In the genomic region with DNA sequence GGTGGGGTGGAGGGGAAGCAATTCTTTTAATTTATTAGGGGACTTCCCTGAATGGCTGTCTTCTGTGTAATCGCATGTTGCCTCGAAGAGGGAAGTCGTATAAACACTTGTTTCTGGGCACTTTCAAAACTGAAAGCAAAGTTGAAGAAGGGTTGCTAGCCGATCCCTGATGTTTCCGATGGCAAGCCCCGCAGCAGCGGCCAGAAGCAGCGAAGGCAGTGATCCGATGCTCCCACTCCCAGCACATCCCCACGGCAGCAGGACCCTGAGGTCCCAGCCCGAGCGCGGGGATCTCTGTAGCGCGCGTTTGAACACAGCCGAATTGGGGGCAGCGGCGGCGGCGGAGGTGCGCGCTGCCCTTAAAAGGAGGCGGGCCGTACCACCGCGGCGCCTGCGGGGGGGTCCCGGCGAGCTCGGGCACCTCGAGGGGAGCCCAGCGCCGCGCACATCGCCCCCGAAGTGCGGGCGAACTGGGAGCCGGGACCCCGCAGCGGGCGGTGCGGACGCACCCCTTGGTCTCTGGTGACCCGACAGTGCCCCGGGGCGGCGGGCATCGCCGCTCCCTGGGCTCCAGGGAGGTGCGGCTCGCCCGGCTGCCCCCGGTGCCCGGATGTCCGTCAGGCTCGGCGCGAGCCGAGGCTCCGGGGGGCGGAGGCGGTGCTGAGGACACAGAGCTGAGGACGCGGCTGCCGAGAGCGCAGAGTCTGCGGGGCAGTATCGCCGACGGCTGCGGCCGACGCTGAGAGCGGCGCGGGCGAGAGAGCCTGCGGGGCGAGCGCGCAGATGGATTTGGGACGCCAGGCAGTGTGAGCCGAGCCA, we compare ENCODE assay signal across 8 mouse cellular contexts.
DNase-seq lines count a peak whose midpoint lies in the region; ATAC-seq and TF ChIP-seq lines count a peak whose summit lies in the region.

No protein-coding gene starts in this region.

- H3K79me2 ChIP-seq in heart, adult 2 months (replicated peaks; ENCODE audit: control insufficient read depth, insufficient read depth, low read length) = 0 out of 2 replicates have a peak, but pooled peaks cover 2% of the 10 kb centered on the region

- intact Hi-C loops in heart, adult 2 months (cut with DNase I) = loop anchor here (1.0 to 5.0 kb wide), 4 partner anchors 20 to 64 kb away; a partner anchor contains a TSS

- peak; percentile 86 for ATAC-seq in embryonic facial prominence, embryonic 13.5 days (ENCODE audit: insufficient number of reproducible peaks, insufficient read depth, low FRiP score, low TSS enrichment, low read depth)
- ATAC-seq in midbrain, postnatal 0 days (ENCODE audit: low FRiP score) = peak; percentile 95

- no peak for TF ChIP-seq CTCF in heart, adult 2 months (IDR thresholded peaks at IDR 0.05)
- TF ChIP-seq CTCF in kidney, adult 2 months (conservative IDR thresholded peaks at IDR 0.05; ENCODE audit: insufficient read depth, insufficient read length, low read depth, low read length) = no peak
- TF ChIP-seq CTCF in midbrain, postnatal 0 days (IDR thresholded peaks at IDR 0.05) = no peak

- H3K9ac ChIP-seq in embryonic facial prominence, embryonic 13.5 days = peak overlapping the region; percentile 80
- H3K9ac ChIP-seq in heart, adult 2 months (ENCODE audit: low read depth, low read length) = peak overlapping the region; percentile 97
- H3K9ac ChIP-seq in midbrain, postnatal 0 days (replicated peaks; ENCODE audit: low read length, poor library complexity, severe bottlenecking) = peak overlapping the region; percentile 65

- H3K4me1 ChIP-seq in embryonic facial prominence, embryonic 13.5 days = peaks cover 16% of the 10 kb centered on the region
- H3K4me1 ChIP-seq in heart, adult 2 months (ENCODE audit: control insufficient read depth, insufficient read depth, low read length) = peaks cover 16% of the 10 kb centered on the region
- peaks cover 41% of the 10 kb centered on the region for H3K4me1 ChIP-seq in kidney, adult 2 months (ENCODE audit: control insufficient read depth, insufficient read depth, low read length)
- H3K4me1 ChIP-seq in midbrain, postnatal 0 days (ENCODE audit: insufficient read depth, low read length) = no peaks in the 10 kb centered on the region

- peak overlapping the region; percentile 75 for H3K4me3 ChIP-seq in embryonic facial prominence, embryonic 13.5 days
- peak overlapping the region; percentile 96 for H3K4me3 ChIP-seq in heart, adult 2 months
- peak overlapping the region; percentile 87 for H3K4me3 ChIP-seq in kidney, adult 2 months (ENCODE audit: insufficient read depth, low read depth, low read length)
- H3K4me3 ChIP-seq in midbrain, postnatal 0 days (ENCODE audit: low read depth, low read length) = peak overlapping the region; percentile 73

- TF ChIP-seq EP300 in heart, adult 2 months (IDR thresholded peaks at IDR 0.05; ENCODE audit: insufficient read depth, low read depth, low read length) = 0 out of 2 replicates have a peak, but pooled peaks have one; percentile 54

- no peaks in the 10 kb centered on the region for H3K36me3 ChIP-seq in embryonic facial prominence, embryonic 13.5 days
- peaks cover 5% of the 10 kb centered on the region for H3K36me3 ChIP-seq in heart, adult 2 months (ENCODE audit: control insufficient read depth, insufficient read depth, low read length)
- H3K36me3 ChIP-seq in kidney, adult 2 months (ENCODE audit: control insufficient read depth, insufficient read depth, low read length) = no peaks in the 10 kb centered on the region
- no peaks in the 10 kb centered on the region for H3K36me3 ChIP-seq in midbrain, postnatal 0 days (ENCODE audit: insufficient read depth, low read length)

- peak overlapping the region; percentile 91 for H3K27ac ChIP-seq in embryonic facial prominence, embryonic 13.5 days
- H3K27ac ChIP-seq in heart, adult 2 months = peak overlapping the region; percentile 100
- peak overlapping the region; percentile 98 for H3K27ac ChIP-seq in kidney, adult 2 months (ENCODE audit: insufficient read depth, low read depth, low read length)
- H3K27ac ChIP-seq in midbrain, postnatal 0 days (ENCODE audit: low read depth, low read length) = peak overlapping the region; percentile 77

- peak overlapping the region; percentile 78 for H3K4me2 ChIP-seq in embryonic facial prominence, embryonic 13.5 days
- H3K4me2 ChIP-seq in midbrain, postnatal 0 days (ENCODE audit: low read depth, low read length, poor library complexity, severe bottlenecking) = peak overlapping the region; percentile 87

- peaks cover 24% of the 10 kb centered on the region for H3K27me3 ChIP-seq in embryonic facial prominence, embryonic 13.5 days
- no peaks in the 10 kb centered on the region for H3K27me3 ChIP-seq in heart, adult 2 months (ENCODE audit: control insufficient read depth, insufficient read depth, low read length)
- no peaks in the 10 kb centered on the region for H3K27me3 ChIP-seq in kidney, adult 2 months (replicated peaks; ENCODE audit: control insufficient read depth, insufficient read depth, low read length)
- peaks cover 15% of the 10 kb centered on the region for H3K27me3 ChIP-seq in midbrain, postnatal 0 days (ENCODE audit: insufficient read depth, low read length)

- TF ChIP-seq POLR2A in heart, adult 2 months (IDR thresholded peaks at IDR 0.05; ENCODE audit: insufficient read depth, low read depth, low read length) = peak; percentile 76
- TF ChIP-seq POLR2A in kidney, adult 2 months (IDR thresholded peaks at IDR 0.05; ENCODE audit: low read depth, low read length) = peak; percentile 91

- WGBS in embryonic facial prominence, embryonic 13.5 days = under 1% methylated on average over 86 of the region's 86 CpGs
- under 1% methylated on average over 84 of the region's 86 CpGs for WGBS in heart, adult 2 months
- under 1% methylated on average over 86 of the region's 86 CpGs for WGBS in kidney, adult 2 months
- under 1% methylated on average over 65 of the region's 86 CpGs for WGBS in midbrain, postnatal 0 days

- no peaks in the 10 kb centered on the region for H3K9me3 ChIP-seq in embryonic facial prominence, embryonic 13.5 days
- H3K9me3 ChIP-seq in midbrain, postnatal 0 days (ENCODE audit: low read length) = no peaks in the 10 kb centered on the region

- DNase-seq in 416B (ENCODE audit: low read depth) (peak; percentile 87), liver (peak; percentile 94)
- peak; percentile 90 for DNase-seq in adrenal gland, postnatal 25 days
- peak; percentile 94 to 95 for DNase-seq in heart, adult 2 months
- DNase-seq in kidney, adult 2 months = peak; percentile 95
- DNase-seq in midbrain, postnatal 0 days (ENCODE audit: low spot score) = peak; percentile 81
- peak; percentile 93 to 98 for DNase-seq in spleen, postnatal 10 days (ENCODE audit: low spot score in 2 of 2)

Comparison
In these comparisons a context has a peak if more than half of its experiments do, and no peak if none do; other contexts are left out.
1. Peak in every context shown above with its lines: DNase-seq, ATAC-seq, H3K4me3 ChIP-seq and H3K27ac ChIP-seq.